Mouse (Mus musculus) forebrain, embryonic 16.5 days (tissue): ENCODE results near the gene Zfp385a. TPM values are rescaled to one million over a fixed set of nuclear protein-coding genes. Genes with fewer than 3 reads are reported as not detected.

Experiments
- ATAC-seq: fragments of 200-750 bp; cut with Nextera tagmentation; 2 replicates; pipeline ENCODE4 v1.8.0; 2017; ENCODE audit warnings: mild to moderate bottlenecking, moderate library complexity
- H3K27ac ChIP-seq: fragments of 300-500 bp; sonication (generic); 2 replicates; pipeline ENCODE4 v1.5.1; 2014; ENCODE audit warnings: low read length, control low read depth
- H3K27me3 ChIP-seq: fragments of 300-500 bp; sonication (generic); replicated peaks from 2 replicates; pipeline ENCODE4 v1.6.1; 2014; ENCODE audit warnings: low read length; ENCODE audit not compliant: control insufficient read depth, insufficient read depth
- H3K36me3 ChIP-seq: fragments of 300-500 bp; sonication (generic); 2 replicates; pipeline ENCODE4 v1.6.1; 2014; ENCODE audit not compliant: control insufficient read depth, insufficient read depth
- H3K4me1 ChIP-seq: fragments of 300-500 bp; sonication (generic); replicated peaks from 2 replicates; pipeline ENCODE4 v1.6.1; 2014; ENCODE audit warnings: low read length; ENCODE audit not compliant: control insufficient read depth, insufficient read depth
- H3K4me2 ChIP-seq: fragments of 300-500 bp; sonication (generic); 2 replicates; pipeline ENCODE4 v1.6.1; 2014; ENCODE audit warnings: mild to moderate bottlenecking, low read length, control low read depth
- H3K4me3 ChIP-seq: fragments of 300-500 bp; sonication (generic); replicated peaks from 2 replicates; pipeline ENCODE4 v1.5.1; 2014; ENCODE audit warnings: mild to moderate bottlenecking, low read length, control low read depth
- H3K9ac ChIP-seq: fragments of 300-500 bp; sonication (generic); replicated peaks from 2 replicates; pipeline ENCODE4 v1.6.1; 2014; ENCODE audit warnings: low read depth, low read length, control low read depth
- H3K9me3 ChIP-seq: fragments of 300-500 bp; sonication (generic); 2 replicates; pipeline ENCODE4 v1.6.1; 2016; ENCODE audit warnings: low read length; ENCODE audit not compliant: control insufficient read depth
- WGBS: fragments of 180-500 bp; shearing (Covaris S2); extraction: QIAGEN DNeasy Blood & Tissue Kit; methylation state at CpG from one replicate; pipeline ENCODE4 v1.1.7; 2014; 5-methylcytosine and 5-hydroxymethylcytosine counted together
- polyA plus RNA-seq: library from polyadenylated mRNA; unstranded; fragments of >200 nt; fragmentation: Nextera tagmentation; extraction: Ambion mirVana; gene quantifications from 2 replicates; pipeline ENCODE4 v1.2.1, GENCODE M21; 2015

Zfp385a gene
- polyA plus RNA-seq: 12.2 and 13.1 TPM in 2 replicates

GRCm38 (mm10) chr15:103339961-103340337 lies at the start of gene Zfp385a:
Zfp385a (minus strand) TSS chr15:103340093.
- Histone ChIP-seq H3K36me3 (no peaks in the 10 kb centered on the region), H3K9ac (peak within 1 kb of the TSS; percentile 50), H3K27ac (no peak within 1 kb of the TSS), H3K9me3 (no peaks in the 10 kb centered on the region), H3K4me3 (peak within 1 kb of the TSS; percentile 52), H3K27me3 (peaks cover 14% of the 10 kb centered on the region), H3K4me1 (peaks cover 10% of the 10 kb centered on the region), H3K4me2 (peak within 1 kb of the TSS; percentile 67)
- ATAC-seq: peak; percentile 68
- WGBS: under 1% methylated on average over 25 of the region's 26 CpGs

- H3K9ac ChIP-seq: no peak overlapping the region
- H3K4me2 ChIP-seq: no peak overlapping the region
- no peak overlapping the region for H3K4me3 ChIP-seq
- no peak overlapping the region for H3K27ac ChIP-seq
- H3K36me3 ChIP-seq: no peaks in the 10 kb centered on the region
- H3K4me1 ChIP-seq: no peaks in the 10 kb centered on the region
- ATAC-seq: no peak
- H3K9me3 ChIP-seq: no peaks in the 10 kb centered on the region
- 67% methylated on average over 4 of the region's 4 CpGs for WGBS
- no peaks in the 10 kb centered on the region for H3K27me3 ChIP-seq
Observed at GRCm38 (mm10) chr15:103388556-103389145, 48.8 kb upstream of the Zfp385a start.

- H3K4me1 ChIP-seq: no peaks in the 10 kb centered on the region; the same call in 1 of the 2 replicates
- no peak overlapping the region for H3K4me3 ChIP-seq
- H3K9ac ChIP-seq: no peak overlapping the region
- no peaks in the 10 kb centered on the region for H3K36me3 ChIP-seq
- 71% methylated on average over 7 of the region's 7 CpGs for WGBS
- no peaks in the 10 kb centered on the region for H3K9me3 ChIP-seq
- ATAC-seq: no peak
- H3K4me2 ChIP-seq: no peak overlapping the region
- no peak overlapping the region for H3K27ac ChIP-seq
- no peaks in the 10 kb centered on the region for H3K27me3 ChIP-seq
Observed at GRCm38 (mm10) chr15:103383771-103384488, 44.0 kb upstream of the Zfp385a start.

- Histone ChIP-seq H3K4me2 (no peak overlapping the region), H3K27me3 (no peaks in the 10 kb centered on the region), H3K9ac (no peak overlapping the region), H3K36me3 (no peaks in the 10 kb centered on the region), H3K4me3 (no peak overlapping the region), H3K4me1 (no peaks in the 10 kb centered on the region; the same call in 1 of the 2 replicates), H3K9me3 (no peaks in the 10 kb centered on the region), H3K27ac (no peak overlapping the region)
- ATAC-seq: no peak
- WGBS: 39% methylated on average over 5 of the region's 5 CpGs
Observed at GRCm38 (mm10) chr15:103382795-103383406, 43.0 kb upstream of the Zfp385a start.

GRCm38 (mm10) chr15:103382075-103382474 lies 42.2 kb upstream of the Zfp385a start:
- Histone ChIP-seq H3K36me3 (no peaks in the 10 kb centered on the region), H3K9me3 (no peaks in the 10 kb centered on the region), H3K27me3 (no peaks in the 10 kb centered on the region), H3K9ac (no peak overlapping the region), H3K27ac (no peak overlapping the region), H3K4me2 (no peak overlapping the region), H3K4me1 (no peaks in the 10 kb centered on the region; the same call in 1 of the 2 replicates), H3K4me3 (no peak overlapping the region)
- WGBS: 95% methylated on average over 2 of the region's 2 CpGs
- no peak for ATAC-seq

GRCm38 (mm10) chr15:103378665-103379356 lies 38.9 kb upstream of the Zfp385a start:
- ATAC-seq: no peak
- Histone ChIP-seq H3K9me3 (no peaks in the 10 kb centered on the region), H3K4me2 (no peak overlapping the region), H3K36me3 (no peaks in the 10 kb centered on the region), H3K27me3 (no peaks in the 10 kb centered on the region), H3K4me3 (no peak overlapping the region), H3K9ac (no peak overlapping the region), H3K4me1 (no peaks in the 10 kb centered on the region; the same call in 1 of the 2 replicates), H3K27ac (no peak overlapping the region)
- WGBS: 42% methylated on average over 3 of the region's 3 CpGs

- WGBS: 76% methylated on average over 3 of the region's 3 CpGs
- Histone ChIP-seq H3K4me2 (no peak overlapping the region), H3K27ac (no peak overlapping the region), H3K9me3 (no peaks in the 10 kb centered on the region), H3K4me3 (no peak overlapping the region), H3K9ac (no peak overlapping the region), H3K36me3 (no peaks in the 10 kb centered on the region), H3K27me3 (no peaks in the 10 kb centered on the region), H3K4me1 (no peaks in the 10 kb centered on the region; the same call in 1 of the 2 replicates)
- no peak for ATAC-seq
Observed at GRCm38 (mm10) chr15:103377752-103378664, 38.1 kb upstream of the Zfp385a start.

GRCm38 (mm10) chr15:103376837-103377269 lies 37.0 kb upstream of the Zfp385a start:
- WGBS: 68% methylated on average over 8 of the region's 8 CpGs
- no peaks in the 10 kb centered on the region for H3K36me3 ChIP-seq
- ATAC-seq: no peak
- H3K27ac ChIP-seq: no peak overlapping the region
- H3K9me3 ChIP-seq: no peaks in the 10 kb centered on the region
- no peaks in the 10 kb centered on the region for H3K27me3 ChIP-seq
- no peak overlapping the region for H3K4me2 ChIP-seq
- H3K4me1 ChIP-seq: no peaks in the 10 kb centered on the region; the same call in 1 of the 2 replicates
- H3K4me3 ChIP-seq: no peak overlapping the region
- no peak overlapping the region for H3K9ac ChIP-seq
